Mouse (Mus musculus): ENCODE results near the gene Nrp2.

DNA sequence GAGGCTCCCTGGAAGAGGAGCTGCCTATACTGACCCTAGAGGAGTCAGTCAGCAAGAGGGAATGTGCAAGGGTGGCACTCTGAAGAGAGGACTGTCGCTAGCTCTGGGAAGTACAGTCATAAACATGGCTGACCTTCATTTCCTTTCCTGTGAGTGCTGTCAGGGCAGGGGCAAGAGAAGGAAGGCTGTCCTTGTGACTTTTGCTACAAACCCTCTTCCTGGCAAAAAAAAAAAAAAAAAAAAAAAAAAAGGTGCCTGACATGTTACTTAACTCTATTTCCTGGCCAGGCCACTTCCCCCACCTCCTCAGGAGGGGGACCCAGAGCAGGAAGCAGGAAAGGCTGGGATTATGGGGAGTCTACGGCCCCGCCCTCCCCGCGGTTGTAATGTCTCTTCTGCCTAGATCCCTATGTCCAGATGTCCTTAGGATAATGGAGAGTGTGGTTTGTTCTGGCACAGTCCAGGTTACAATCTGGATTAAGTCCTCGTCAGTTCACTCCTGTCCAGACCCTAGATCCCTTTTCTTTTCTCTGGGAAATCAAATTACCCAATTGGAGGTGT, 21.5 kb downstream of the Nrp2 start:
- TF ChIP-seq POLR2A (IDR thresholded peaks at IDR 0.05; ENCODE audit: control insufficient read depth, low read depth, low read length) (no peak), CTCF (IDR thresholded peaks at IDR 0.05; ENCODE audit: control insufficient read depth, insufficient read depth, insufficient replicate concordance, low read depth, low read length) (no peak)
